Mouse (Mus musculus) megakaryocyte-erythroid progenitor cell, adult 5 weeks (primary cell): ENCODE data around the gene Pfn2. TPM values are rescaled to one million over a fixed set of nuclear protein-coding genes. Genes with fewer than 3 reads are reported as not detected.

ENCODE experiments used
- polyA plus RNA-seq: library from polyadenylated mRNA; stranded (reverse); fragments of >175 nt; gene quantifications from 2 replicates; pipeline ENCODE4 v1.2.3, GENCODE M21; 2012

Gene Pfn2
- polyA plus RNA-seq: 0.05 and 0.70 TPM in 2 replicates

DNA sequence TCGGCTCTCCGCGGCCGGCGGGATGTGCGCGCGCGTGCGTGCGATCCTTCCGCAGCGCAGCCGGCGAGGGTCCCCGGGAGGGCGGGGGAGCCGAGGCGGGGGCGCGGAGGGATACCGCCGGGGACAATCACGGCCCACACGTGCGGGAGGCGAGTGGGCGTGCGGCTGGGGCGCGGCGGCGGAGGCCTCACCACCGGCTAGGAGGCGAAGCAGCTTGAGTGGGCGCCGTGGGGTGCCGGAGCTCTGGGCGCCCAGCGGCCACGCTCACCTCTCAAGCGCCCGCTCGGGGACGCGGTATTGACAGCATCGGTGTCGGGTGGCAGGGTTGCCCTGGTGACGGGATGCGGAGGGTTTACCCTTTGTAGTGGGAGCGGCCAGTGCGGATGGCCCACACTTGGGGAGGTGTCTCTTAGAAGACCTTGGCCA lies at the start of gene Pfn2:
TSS of gene Pfn2 (minus strand) at position 320 of the 426 bp plus-strand sequence.

Other genes starting within 250 kb of the Pfn2 start
- gene Commd2, start 196.4 kb downstream of the Pfn2 start, polyA plus RNA-seq: 30.2 and 34.9 TPM in 2 replicates
- gene Ankub1, start 155.3 kb downstream of the Pfn2 start, polyA plus RNA-seq: not detected in 2 replicates
- gene Rnf13, start 112.0 kb downstream of the Pfn2 start, polyA plus RNA-seq: 1.2 and 2.3 TPM in 2 replicates